Mouse (Mus musculus): Measurements from ENCODE around the gene Tmcc3. TPM values are rescaled to one million over a fixed set of nuclear protein-coding genes. Genes with fewer than 3 reads are reported as not detected.

The Tmcc3 gene
- 10 to 100 TPM; 11.8 to 14.6 TPM for total RNA-seq (2021)

- DNase-seq: peak; percentile 22
- intact Hi-C loops (cut with DNase I): no loop called here
Observed at GRCm38 (mm10) chr10:94311511-94312006, at the start of gene Tmcc3. Gene Tmcc3 (plus strand): TSS chr10:94311949.

GRCm38 (mm10) chr10:94262646-94263045 is 49.1 kb upstream of the Tmcc3 start:
- DNase-seq: no peak
- intact Hi-C loops (cut with DNase I): no loop called here

- intact Hi-C loops (cut with DNase I): no loop called here
Observed at GRCm38 (mm10) chr10:94263211-94263610, 48.5 kb upstream of the Tmcc3 start.

GRCm38 (mm10) chr10:94265656-94266542 is 45.9 kb upstream of the Tmcc3 start:
- intact Hi-C loops (cut with DNase I): no loop called here

More at GRCm38 (mm10) chr10:94263211-94263610, 48.5 kb upstream of the Tmcc3 start:
- no peak for DNase-seq

GRCm38 (mm10) chr10:94275321-94275720 is 36.4 kb upstream of the Tmcc3 start:
- no peak for DNase-seq
- intact Hi-C loops (cut with DNase I): no loop called here

More at GRCm38 (mm10) chr10:94265656-94266542, 45.9 kb upstream of the Tmcc3 start:
- DNase-seq: peak; percentile 78

- DNase-seq: no peak
Observed at GRCm38 (mm10) chr10:94276511-94276910, 35.2 kb upstream of the Tmcc3 start.

GRCm38 (mm10) chr10:94282179-94282578 is 29.6 kb upstream of the Tmcc3 start:
- intact Hi-C loops (cut with DNase I): no loop called here
- peak; percentile 67 for DNase-seq

More at GRCm38 (mm10) chr10:94276511-94276910, 35.2 kb upstream of the Tmcc3 start:
- intact Hi-C loops (cut with DNase I): no loop called here

GRCm38 (mm10) chr10:94282797-94283196 is 29.0 kb upstream of the Tmcc3 start:
- intact Hi-C loops (cut with DNase I): no loop called here
- peak; percentile 41 for DNase-seq

- DNase-seq: no peak
- intact Hi-C loops (cut with DNase I): no loop called here
Observed at GRCm38 (mm10) chr10:94294437-94294836, 17.3 kb upstream of the Tmcc3 start.

- intact Hi-C loops (cut with DNase I): no loop called here
- DNase-seq: peak; percentile 65
Observed at GRCm38 (mm10) chr10:94294933-94295750, 16.6 kb upstream of the Tmcc3 start.

GRCm38 (mm10) chr10:94295923-94296605 is 15.7 kb upstream of the Tmcc3 start:
- intact Hi-C loops (cut with DNase I): no loop called here
- no peak for DNase-seq

- intact Hi-C loops (cut with DNase I): no loop called here
- no peak for DNase-seq
Observed at GRCm38 (mm10) chr10:94298471-94298870, 13.3 kb upstream of the Tmcc3 start, which contains the start of gene Gm4792. Gene Gm4792 (minus strand): TSS chr10:94298703.

GRCm38 (mm10) chr10:94299301-94299700 is 12.4 kb upstream of the Tmcc3 start:
- intact Hi-C loops (cut with DNase I): no loop called here
- DNase-seq: no peak

GRCm38 (mm10) chr10:94304064-94304657 is 7.6 kb upstream of the Tmcc3 start:
- no peak for DNase-seq
- intact Hi-C loops (cut with DNase I): no loop called here

GRCm38 (mm10) chr10:94305526-94305925 is 6.2 kb upstream of the Tmcc3 start:
- intact Hi-C loops (cut with DNase I): no loop called here
- no peak for DNase-seq

GRCm38 (mm10) chr10:94310499-94311267 is 1.1 kb upstream of the Tmcc3 start:
- no peak for DNase-seq
- intact Hi-C loops (cut with DNase I): no loop called here

GRCm38 (mm10) chr10:94312007-94312715 is 412 bp downstream of the Tmcc3 start:
- DNase-seq: peak; percentile 53
- intact Hi-C loops (cut with DNase I): no loop called here

GRCm38 (mm10) chr10:94313146-94313545 is 1.4 kb downstream of the Tmcc3 start:
- DNase-seq: no peak
- intact Hi-C loops (cut with DNase I): no loop called here

GRCm38 (mm10) chr10:94318574-94318973 is 6.8 kb downstream of the Tmcc3 start:
- intact Hi-C loops (cut with DNase I): no loop called here
- DNase-seq: no peak
